Mouse (Mus musculus) cerebellum, adult 2 months (tissue): ENCODE data around the gene Eml5.

Experiments used
- CTCF ChIP-seq: fragments of 200-500 bp; IDR thresholded peaks from 2 replicates; pipeline ENCODE4 v1.5.1; 2011; ENCODE audit warnings: low read depth, mild to moderate bottlenecking, control low read depth, low read length, moderate library complexity, borderline replicate concordance; ENCODE audit not compliant: insufficient read depth
- POLR2A ChIP-seq: fragments of 200-500 bp; IDR thresholded peaks from 2 replicates; pipeline ENCODE4 v1.6.1; 2011; ENCODE audit warnings: low read length, control low read depth, borderline replicate concordance; ENCODE audit not compliant: insufficient read depth

GRCm38 (mm10) chr12:98831122-98831521 is 70.2 kb downstream of the Eml5 start:
- TF ChIP-seq POLR2A = no peak
- no peak for TF ChIP-seq CTCF
